Mouse (Mus musculus) ES-Bruce4 (cell line): ENCODE results near the gene Ankmy1.

ENCODE experiments used
- CTCF ChIP-seq: IDR thresholded peaks from one replicate; pipeline ENCODE4 v1.8.1; 2011; ENCODE audit warnings: low read depth, low read length
- EP300 ChIP-seq: IDR thresholded peaks from 2 replicates; pipeline ENCODE4 v1.6.1; 2011; ENCODE audit warnings: low read depth, low read length; ENCODE audit not compliant: insufficient read depth
- POLR2A ChIP-seq: IDR thresholded peaks from one replicate; pipeline ENCODE4 v1.8.1; 2011; ENCODE audit warnings: low read length; ENCODE audit not compliant: insufficient read depth

GRCm38 (mm10) chr1:92949426-92949825, 46.7 kb upstream of the Ankmy1 start:
- TF ChIP-seq CTCF (peak; percentile 42), EP300 (no peak), POLR2A (no peak)
